Mouse (Mus musculus): ENCODE measurements at regions not wholly inside any gene's neighbourhood (a gene's known extent, or its start where the extent isn't known, plus 50 kb on each side); places are given as distances from the start of the nearest gene placed in this dataset.
"Not testable (repeated sequence)": the region's sequence is repeated elsewhere in the genome, so short reads cannot be mapped to it uniquely, and the experiment has no call there.

DNA sequence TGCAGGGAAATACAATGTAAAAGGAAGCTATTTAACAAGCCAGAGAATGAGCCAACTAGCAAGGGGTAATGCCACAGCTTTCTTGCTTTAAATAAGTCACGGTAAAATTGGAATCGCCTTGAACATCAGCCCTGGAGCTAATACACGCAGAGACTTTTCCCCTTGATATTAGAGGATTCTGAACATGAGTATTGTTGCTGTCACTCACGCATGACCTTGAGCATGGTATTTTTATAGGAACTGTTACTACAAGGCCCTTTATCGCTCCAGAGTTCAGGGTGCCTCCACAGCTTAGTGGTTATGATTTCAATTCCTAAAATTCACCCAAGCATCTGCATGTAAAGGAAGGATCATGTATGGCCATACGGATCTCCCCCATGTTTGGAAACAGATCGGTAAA lies 161.7 kb downstream of the Vegfc start:
- not testable (repeated sequence) for DNase-seq (ENCODE audit: low read depth)

DNA sequence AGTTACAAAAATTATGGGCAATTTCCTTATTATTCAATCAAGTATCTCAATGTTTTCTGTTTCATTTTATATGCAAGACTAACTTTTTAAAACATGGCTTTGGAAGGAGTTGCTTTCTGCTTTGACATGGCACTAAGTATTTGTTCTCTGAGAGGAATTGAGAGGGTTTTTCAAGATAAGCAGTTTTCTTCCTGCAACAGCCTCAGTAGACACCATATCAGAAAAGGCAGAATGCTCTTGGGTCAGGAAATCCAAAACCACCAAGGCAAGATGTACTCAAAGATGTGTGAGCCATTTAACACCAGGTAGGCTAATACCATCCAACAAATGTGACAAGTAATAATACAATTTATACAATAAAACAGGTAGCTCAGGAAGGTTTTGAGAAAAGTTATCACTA lies 178.0 kb downstream of the Vegfc start:
- DNase-seq (ENCODE audit: low read depth): peak; percentile 94

DNA sequence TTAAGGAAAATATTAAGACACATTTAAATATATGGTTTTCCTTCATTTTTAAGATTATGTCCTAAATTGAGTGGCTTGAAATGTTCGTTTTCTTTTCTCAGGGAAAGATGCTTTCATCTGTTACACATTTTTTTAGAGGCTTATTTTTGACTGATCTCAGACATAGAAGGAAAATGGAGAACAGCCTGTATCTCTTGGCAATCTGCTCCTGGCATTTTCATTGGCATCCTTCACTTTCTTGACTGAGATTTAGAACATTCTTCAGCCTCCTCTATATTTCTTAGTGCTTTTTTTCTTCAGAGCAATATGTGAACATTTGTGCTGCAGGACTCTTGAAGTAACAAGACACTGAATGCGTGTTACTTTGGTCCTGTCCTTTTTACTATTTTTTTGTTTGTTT lies 192.7 kb downstream of the Vegfc start:
- DNase-seq (ENCODE audit: low read depth): no peak

DNA sequence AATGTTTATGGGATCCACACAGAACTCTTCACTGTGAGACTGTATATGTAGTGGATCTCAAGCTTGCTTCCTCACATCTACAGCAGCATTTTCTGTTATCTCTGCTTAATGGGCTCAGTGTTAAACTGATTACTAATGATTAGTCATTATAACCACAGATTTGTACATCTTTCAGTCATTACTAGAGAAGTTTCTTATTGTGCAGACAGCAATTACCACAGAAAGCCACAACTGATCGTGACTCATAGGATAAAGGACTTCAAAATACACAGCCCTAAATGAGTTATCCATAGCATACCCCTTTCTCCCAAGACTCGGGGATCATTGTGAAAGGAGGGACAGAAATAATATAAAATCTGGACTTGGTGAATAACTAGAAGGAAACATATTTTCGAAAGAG lies 195.7 kb downstream of the Vegfc start:
- DNase-seq (ENCODE audit: low read depth): peak; percentile 93

DNA sequence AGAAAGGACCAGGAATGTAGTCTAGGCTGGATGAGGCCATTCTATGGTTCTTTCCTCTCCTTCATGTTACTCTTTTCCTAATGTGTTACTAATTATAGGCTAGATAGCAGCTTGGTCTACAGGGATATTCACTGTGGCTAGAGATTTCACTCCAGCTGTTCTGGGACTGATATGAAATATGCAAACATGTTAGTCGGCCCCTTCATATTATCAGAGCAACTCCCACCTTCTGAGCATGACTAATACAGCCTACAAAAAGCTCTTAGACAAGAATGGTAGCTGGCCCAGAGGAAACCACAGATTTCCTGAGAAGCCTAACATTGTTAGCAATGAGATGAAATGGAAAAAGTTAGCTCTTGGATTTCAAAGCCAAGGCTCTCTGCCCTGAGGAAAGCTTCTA lies 198.1 kb downstream of the Vegfc start:
- peak; percentile 96 for DNase-seq (ENCODE audit: low read depth)

Measured in 416B (cell line).